Mouse (Mus musculus): ENCODE measurements around the gene Mrpl45. TPM values are rescaled to one million over a fixed set of nuclear protein-coding genes. Genes with fewer than 3 reads are reported as not detected.
A peak's percentile ranks its signal among the peaks of the same experiment; 100 is the strongest.
"Not testable (repeated sequence)": the region's sequence is repeated elsewhere in the genome, so short reads cannot be mapped to it uniquely, and the experiment has no call there.

Gene Mrpl45
- polyA plus RNA-seq (2014; fragmentation: Nextera tagmentation; extraction: Ambion mirVana), result 35.2 and 37.8 TPM in 2 replicates

GRCm38 (mm10) chr11:97315504-97316503 lies at the start of gene Mrpl45:
TSS of gene Mrpl45 (plus strand) at chr11:97315716.
- DNase-seq (ENCODE audit: low spot score) (peak; percentile 98), ATAC-seq (ENCODE audit: low read depth) (peak; percentile 93)
- H3K4me3 ChIP-seq (ENCODE audit: low read depth, low read length), result peak within 1 kb of the TSS; percentile 48
- no peaks in the 10 kb centered on the region for H3K27me3 ChIP-seq (replicated peaks; ENCODE audit: control insufficient read depth, insufficient read depth, low read length)
- WGBS, result 1% methylated on average over 39 of the region's 50 CpGs
- H3K36me3 ChIP-seq (ENCODE audit: control insufficient read depth, insufficient read depth, low read length), result peaks cover 7% of the 10 kb centered on the region; the same call in 1 of the 2 replicates
- H3K4me1 ChIP-seq (ENCODE audit: control insufficient read depth, insufficient read depth, low read length), result peaks cover 9% of the 10 kb centered on the region
- peak within 1 kb of the TSS; percentile 57 for H3K27ac ChIP-seq (replicated peaks; ENCODE audit: low read depth, low read length)
- peak within 1 kb of the TSS; percentile 57 for H3K9ac ChIP-seq (ENCODE audit: low read depth, low read length)
- H3K4me2 ChIP-seq (ENCODE audit: low read depth, low read length), result peak within 1 kb of the TSS; percentile 64
- no peaks in the 10 kb centered on the region for H3K9me3 ChIP-seq (ENCODE audit: control insufficient read depth, low read length)

- not testable (repeated sequence) for H3K4me1 ChIP-seq (ENCODE audit: control insufficient read depth, insufficient read depth, low read length); DNase-seq (ENCODE audit: low spot score); ATAC-seq (ENCODE audit: low read depth); H3K4me2 ChIP-seq (ENCODE audit: low read depth, low read length); H3K27me3 ChIP-seq (replicated peaks; ENCODE audit: control insufficient read depth, insufficient read depth, low read length); H3K27ac ChIP-seq (replicated peaks; ENCODE audit: low read depth, low read length); H3K9ac ChIP-seq (ENCODE audit: low read depth, low read length); H3K9me3 ChIP-seq (ENCODE audit: control insufficient read depth, low read length); H3K4me3 ChIP-seq (ENCODE audit: low read depth, low read length)
- 91% methylated on average over 1 of the region's 1 CpGs for WGBS
- peaks cover 37% of the 10 kb centered on the region for H3K36me3 ChIP-seq (ENCODE audit: control insufficient read depth, insufficient read depth, low read length)
Measured at GRCm38 (mm10) chr11:97266544-97266943, 49.0 kb upstream of the Mrpl45 start.

GRCm38 (mm10) chr11:97270004-97270403 lies 45.5 kb upstream of the Mrpl45 start:
- H3K4me2 ChIP-seq (ENCODE audit: low read depth, low read length), result not testable (repeated sequence)

GRCm38 (mm10) chr11:97272835-97273234 lies 42.7 kb upstream of the Mrpl45 start:
- no peak overlapping the region for H3K4me3 ChIP-seq (ENCODE audit: low read depth, low read length)
- no peaks in the 10 kb centered on the region for H3K27me3 ChIP-seq (replicated peaks; ENCODE audit: control insufficient read depth, insufficient read depth, low read length)
- ATAC-seq (ENCODE audit: low read depth) (no peak), DNase-seq (ENCODE audit: low spot score) (no peak)
- H3K4me1 ChIP-seq (ENCODE audit: control insufficient read depth, insufficient read depth, low read length), result no peaks in the 10 kb centered on the region
- WGBS, result 93% methylated on average over 4 of the region's 4 CpGs
- no peak overlapping the region for H3K27ac ChIP-seq (replicated peaks; ENCODE audit: low read depth, low read length)
- no peaks in the 10 kb centered on the region for H3K36me3 ChIP-seq (ENCODE audit: control insufficient read depth, insufficient read depth, low read length)
- H3K9me3 ChIP-seq (ENCODE audit: control insufficient read depth, low read length), result no peaks in the 10 kb centered on the region
- no peak overlapping the region for H3K9ac ChIP-seq (ENCODE audit: low read depth, low read length)
- no peak overlapping the region for H3K4me2 ChIP-seq (ENCODE audit: low read depth, low read length)

More at GRCm38 (mm10) chr11:97270004-97270403, 45.5 kb upstream of the Mrpl45 start:
- DNase-seq (ENCODE audit: low spot score); H3K9ac ChIP-seq (ENCODE audit: low read depth, low read length); H3K4me3 ChIP-seq (ENCODE audit: low read depth, low read length); H3K27me3 ChIP-seq (replicated peaks; ENCODE audit: control insufficient read depth, insufficient read depth, low read length); H3K4me1 ChIP-seq (ENCODE audit: control insufficient read depth, insufficient read depth, low read length); ATAC-seq (ENCODE audit: low read depth); H3K27ac ChIP-seq (replicated peaks; ENCODE audit: low read depth, low read length); H3K9me3 ChIP-seq (ENCODE audit: control insufficient read depth, low read length): not testable (repeated sequence)
- WGBS, result 80% methylated on average over 2 of the region's 2 CpGs
- H3K36me3 ChIP-seq (ENCODE audit: control insufficient read depth, insufficient read depth, low read length), result peaks cover 15% of the 10 kb centered on the region

GRCm38 (mm10) chr11:97273613-97274012 lies 41.9 kb upstream of the Mrpl45 start:
- Histone ChIP-seq H3K27ac (replicated peaks; ENCODE audit: low read depth, low read length) (no peak overlapping the region), H3K36me3 (ENCODE audit: control insufficient read depth, insufficient read depth, low read length) (no peaks in the 10 kb centered on the region), H3K9ac (ENCODE audit: low read depth, low read length) (no peak overlapping the region), H3K4me1 (ENCODE audit: control insufficient read depth, insufficient read depth, low read length) (peaks cover 6% of the 10 kb centered on the region; the same call in 1 of the 2 replicates), H3K4me3 (ENCODE audit: low read depth, low read length) (no peak overlapping the region), H3K9me3 (ENCODE audit: control insufficient read depth, low read length) (no peaks in the 10 kb centered on the region), H3K27me3 (replicated peaks; ENCODE audit: control insufficient read depth, insufficient read depth, low read length) (no peaks in the 10 kb centered on the region), H3K4me2 (ENCODE audit: low read depth, low read length) (no peak overlapping the region)
- WGBS, result 81% methylated on average over 5 of the region's 5 CpGs
- DNase-seq (ENCODE audit: low spot score) (no peak), ATAC-seq (ENCODE audit: low read depth) (no peak)

GRCm38 (mm10) chr11:97274947-97275346 lies 40.6 kb upstream of the Mrpl45 start:
- not testable (repeated sequence) for H3K36me3 ChIP-seq (ENCODE audit: control insufficient read depth, insufficient read depth, low read length); H3K4me1 ChIP-seq (ENCODE audit: control insufficient read depth, insufficient read depth, low read length); H3K27me3 ChIP-seq (replicated peaks; ENCODE audit: control insufficient read depth, insufficient read depth, low read length); H3K9ac ChIP-seq (ENCODE audit: low read depth, low read length); H3K27ac ChIP-seq (replicated peaks; ENCODE audit: low read depth, low read length); H3K4me2 ChIP-seq (ENCODE audit: low read depth, low read length); H3K9me3 ChIP-seq (ENCODE audit: control insufficient read depth, low read length); ATAC-seq (ENCODE audit: low read depth); DNase-seq (ENCODE audit: low spot score); H3K4me3 ChIP-seq (ENCODE audit: low read depth, low read length)
- 93% methylated on average over 6 of the region's 6 CpGs for WGBS

- no peak overlapping the region for H3K4me3 ChIP-seq (ENCODE audit: low read depth, low read length)
- no peaks in the 10 kb centered on the region for H3K9me3 ChIP-seq (ENCODE audit: control insufficient read depth, low read length)
- DNase-seq (ENCODE audit: low spot score) (no peak), ATAC-seq (ENCODE audit: low read depth) (no peak)
- no peak overlapping the region for H3K9ac ChIP-seq (ENCODE audit: low read depth, low read length)
- H3K4me2 ChIP-seq (ENCODE audit: low read depth, low read length), result no peak overlapping the region
- no peaks in the 10 kb centered on the region for H3K36me3 ChIP-seq (ENCODE audit: control insufficient read depth, insufficient read depth, low read length)
- 86% methylated on average over 2 of the region's 2 CpGs for WGBS
- H3K27ac ChIP-seq (replicated peaks; ENCODE audit: low read depth, low read length), result no peak overlapping the region
- H3K27me3 ChIP-seq (replicated peaks; ENCODE audit: control insufficient read depth, insufficient read depth, low read length), result no peaks in the 10 kb centered on the region
- peaks cover 9% of the 10 kb centered on the region; the same call in 1 of the 2 replicates for H3K4me1 ChIP-seq (ENCODE audit: control insufficient read depth, insufficient read depth, low read length)
Measured at GRCm38 (mm10) chr11:97275349-97275748, 40.2 kb upstream of the Mrpl45 start.

- H3K4me1 ChIP-seq (ENCODE audit: control insufficient read depth, insufficient read depth, low read length), result peaks cover 9% of the 10 kb centered on the region; the same call in 1 of the 2 replicates
- WGBS, result 74% methylated on average over 1 of the region's 1 CpGs
- H3K36me3 ChIP-seq (ENCODE audit: control insufficient read depth, insufficient read depth, low read length), result no peaks in the 10 kb centered on the region
- no peak for DNase-seq (ENCODE audit: low spot score)
- H3K27ac ChIP-seq (replicated peaks; ENCODE audit: low read depth, low read length), result no peak overlapping the region
- no peak overlapping the region for H3K4me2 ChIP-seq (ENCODE audit: low read depth, low read length)
- no peaks in the 10 kb centered on the region for H3K27me3 ChIP-seq (replicated peaks; ENCODE audit: control insufficient read depth, insufficient read depth, low read length)
- H3K9ac ChIP-seq (ENCODE audit: low read depth, low read length), result no peak overlapping the region
- H3K4me3 ChIP-seq (ENCODE audit: low read depth, low read length), result no peak overlapping the region
- ATAC-seq (ENCODE audit: low read depth), result no peak
- H3K9me3 ChIP-seq (ENCODE audit: control insufficient read depth, low read length), result no peaks in the 10 kb centered on the region
Measured at GRCm38 (mm10) chr11:97276019-97276418, 39.5 kb upstream of the Mrpl45 start.

All from embryonic facial prominence, embryonic 14.5 days (tissue).